Mouse (Mus musculus) forelimb bud, embryonic 11.5 days (tissue): ENCODE data around the gene Ifng.

Experiments
- DNase-seq: peaks from one replicate; pipeline ENCODE4 v3.0.0-alpha.2; 2012; ENCODE audit warnings: low read depth, low spot score

Gene Ifng

DNA sequence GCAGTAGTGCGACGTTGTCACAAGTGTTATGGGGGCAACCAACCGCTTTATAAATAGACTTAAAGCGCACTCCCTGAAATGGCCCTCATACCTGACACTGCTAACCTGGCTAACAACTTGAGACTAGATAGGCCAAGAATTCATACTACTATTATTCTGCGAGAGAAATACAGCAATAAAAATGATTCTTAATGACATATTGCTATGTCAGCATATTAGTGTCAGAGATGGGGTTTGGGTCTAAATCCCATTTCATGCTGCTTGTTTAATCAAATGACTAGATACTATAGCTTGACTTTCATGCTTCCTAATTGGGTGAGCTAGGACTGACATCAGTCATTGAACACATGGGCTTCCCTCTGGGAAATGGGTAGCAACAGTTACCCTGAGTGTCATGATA is 39.3 kb downstream of the Ifng start:
- no peak for DNase-seq

DNA sequence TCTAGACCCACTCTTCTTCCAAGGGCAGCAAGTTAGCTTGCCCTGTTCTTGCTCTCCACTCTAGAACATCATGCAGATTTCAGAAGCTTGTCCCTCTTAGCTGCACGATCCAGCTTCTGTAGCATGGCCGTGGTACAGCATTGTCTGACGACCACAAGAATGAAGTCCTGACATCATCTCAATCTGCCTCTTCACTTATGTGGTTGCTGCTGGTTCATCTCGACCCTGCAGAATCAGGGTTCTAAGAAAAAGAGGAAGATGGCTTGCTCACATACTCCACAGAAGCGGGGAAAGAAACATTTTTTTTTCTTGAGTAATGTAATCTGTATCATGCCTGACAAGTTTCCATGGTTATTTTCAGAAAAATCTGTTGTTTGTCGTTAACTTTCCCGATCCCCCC is 39.9 kb downstream of the Ifng start:
- DNase-seq, result no peak

DNA sequence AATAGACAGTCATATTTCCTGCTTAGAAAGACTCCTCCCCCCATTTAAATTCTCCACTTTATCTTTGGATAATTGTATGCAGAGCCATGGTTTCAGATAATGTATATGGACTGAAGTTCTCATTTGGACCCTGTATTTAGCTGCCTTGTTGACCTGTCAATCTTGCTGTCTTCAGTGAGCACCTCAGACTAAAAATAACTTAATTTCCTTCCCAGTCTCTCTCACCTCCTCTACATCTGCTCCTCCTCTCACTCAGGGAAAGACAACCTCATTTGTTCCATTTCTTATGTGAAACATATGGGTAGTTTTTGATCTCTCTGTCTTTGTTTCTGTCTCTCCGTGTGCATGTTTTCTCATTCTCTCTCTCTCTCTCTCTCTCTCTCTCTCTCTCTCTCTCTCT is 53.3 kb downstream of the Ifng start:
- DNase-seq, result no peak

DNA sequence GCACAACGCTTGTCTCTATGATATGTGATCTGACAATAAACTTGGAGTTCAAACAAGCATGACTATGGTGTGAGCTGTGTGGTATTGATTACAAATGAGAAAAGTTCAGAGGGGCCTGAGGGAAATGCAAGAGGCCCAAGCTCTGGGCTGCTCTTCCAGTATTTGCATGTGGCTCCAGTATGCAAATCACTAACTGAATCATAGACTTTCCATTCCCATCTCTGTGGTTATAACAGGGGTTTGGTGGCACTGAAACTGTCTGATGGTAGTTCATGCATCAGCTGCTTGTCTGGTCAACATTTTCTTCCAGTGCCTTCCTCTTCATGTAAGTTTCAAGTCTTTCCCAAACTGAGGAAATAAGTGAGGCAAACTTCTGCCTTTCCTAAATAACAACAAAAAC is 54.5 kb downstream of the Ifng start:
- no peak for DNase-seq
